Mouse (Mus musculus) R1 (cell line): ENCODE measurements around the gene Slc35a2.
A peak's percentile ranks its signal among the peaks of the same experiment; 100 is the strongest.

ENCODE experiments used
- DNase-seq: peaks from one replicate; pipeline ENCODE4 v3.0.0-alpha.2; 2018; ENCODE audit warnings: low read depth, low spot score

Slc35a2 gene

DNA sequence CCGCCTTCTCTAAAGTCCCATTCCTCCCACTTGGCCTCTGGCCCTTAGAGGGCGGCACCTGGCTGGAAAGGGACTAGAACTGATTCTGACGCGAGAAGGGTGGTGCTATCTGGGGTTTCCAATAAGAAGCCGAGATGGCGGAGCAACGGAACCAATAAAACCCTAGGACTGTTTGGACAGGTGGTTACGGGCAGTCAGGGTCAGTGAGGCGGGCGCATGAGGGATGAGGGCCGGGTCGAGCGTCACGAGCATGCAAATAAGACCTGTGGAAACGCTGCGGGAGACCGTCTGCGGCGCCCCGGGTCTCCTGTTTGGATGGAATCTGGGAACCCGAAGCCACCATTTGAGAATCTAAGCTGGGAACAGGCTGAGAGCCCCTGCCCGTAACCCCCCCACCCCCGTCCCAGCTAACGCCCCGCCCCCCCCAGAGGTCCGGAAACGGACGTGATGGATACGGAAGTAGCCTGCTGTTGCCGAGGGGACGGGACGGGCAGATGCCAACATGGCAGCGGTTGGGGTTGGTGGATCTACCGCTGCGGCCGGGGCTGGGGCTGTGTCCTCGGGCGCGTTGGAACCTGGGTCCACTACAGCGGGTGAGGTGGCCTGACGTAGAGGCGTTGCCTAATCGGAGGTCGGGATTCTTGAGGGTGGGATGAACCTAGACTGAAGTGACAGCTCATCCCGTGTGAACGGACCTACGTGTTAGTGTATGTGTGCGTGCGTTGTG, at the start of gene Slc35a2:
TSS of gene Slc35a2 (plus strand) at position 188 of the 727 bp plus-strand sequence.
- peak; percentile 94 for DNase-seq

DNA sequence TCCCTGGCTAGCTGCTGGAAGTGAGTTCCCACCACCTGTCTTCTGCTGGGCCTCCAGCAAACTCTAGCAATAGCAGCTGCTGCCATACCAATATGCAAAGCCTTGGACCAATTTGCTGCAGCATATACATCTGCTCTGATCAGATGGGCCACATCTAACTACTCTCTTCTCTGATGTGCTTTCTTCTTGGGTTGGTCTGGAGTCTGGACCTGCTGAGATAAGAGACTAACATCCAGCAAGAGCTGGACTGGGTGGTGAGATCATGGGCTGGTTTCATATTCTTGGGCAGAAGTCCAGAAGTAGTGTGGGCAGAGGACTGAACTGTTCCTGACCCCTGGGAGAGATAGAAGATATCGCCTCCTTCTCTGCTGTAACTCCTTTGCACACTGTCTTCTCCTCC, 46.7 kb upstream of the Slc35a2 start:
- no peak for DNase-seq

GRCm38 (mm10) chrX:7840842-7841162, 43.0 kb upstream of the Slc35a2 start:
- DNase-seq, result no peak

DNA sequence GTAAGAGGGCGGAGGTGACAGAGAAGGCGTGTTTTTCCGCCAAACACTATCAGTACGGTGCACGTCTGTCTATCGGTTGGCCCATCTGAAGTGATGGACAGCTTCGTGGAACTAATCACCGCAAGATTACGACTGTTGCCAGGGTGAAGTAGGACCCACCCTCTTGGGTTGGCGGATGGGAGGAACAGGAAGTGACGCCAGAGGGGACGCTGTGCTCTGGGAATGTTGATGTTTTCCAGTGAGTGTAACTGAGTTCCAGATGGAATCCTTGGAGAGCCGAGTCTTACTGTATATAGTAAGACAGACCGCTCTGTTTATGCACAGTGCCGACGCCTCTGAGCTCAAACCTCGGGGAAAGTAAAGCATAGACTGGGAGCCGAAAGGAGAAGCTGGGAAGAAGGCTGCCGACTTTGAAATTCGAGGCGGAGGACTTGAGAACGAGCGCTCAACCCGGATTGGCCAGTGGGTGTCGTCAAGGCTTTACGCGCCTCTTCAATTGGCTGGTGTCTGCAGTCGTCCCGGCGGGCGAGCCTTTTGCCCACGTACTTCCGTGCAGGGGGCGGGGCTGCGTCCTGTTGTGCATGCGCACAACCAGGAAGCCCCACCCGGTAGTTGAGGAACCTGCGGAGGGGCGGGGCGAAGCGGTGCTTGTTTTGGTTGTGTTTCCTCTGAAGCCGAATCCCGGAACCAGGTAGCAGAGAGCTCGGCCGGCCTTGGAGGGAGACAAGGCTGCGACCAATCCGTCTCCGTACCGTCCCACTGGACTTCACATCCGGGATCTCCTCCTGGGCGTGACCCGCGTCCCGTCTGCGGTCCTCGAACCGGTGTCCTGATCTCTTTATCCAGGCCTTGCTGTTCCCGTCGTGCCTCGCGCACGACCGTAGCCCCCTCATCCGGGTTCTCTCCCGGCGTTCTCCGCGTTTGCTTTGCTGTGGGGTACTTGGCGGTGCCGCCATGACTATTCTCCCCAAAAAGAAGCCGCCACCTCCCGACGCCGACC, 42.4 kb upstream of the Slc35a2 start, which contains the start of gene Otud5:
TSS of gene Otud5 (plus strand) at position 202 of the 1,000 bp plus-strand sequence.
- peak; percentile 98 for DNase-seq

DNA sequence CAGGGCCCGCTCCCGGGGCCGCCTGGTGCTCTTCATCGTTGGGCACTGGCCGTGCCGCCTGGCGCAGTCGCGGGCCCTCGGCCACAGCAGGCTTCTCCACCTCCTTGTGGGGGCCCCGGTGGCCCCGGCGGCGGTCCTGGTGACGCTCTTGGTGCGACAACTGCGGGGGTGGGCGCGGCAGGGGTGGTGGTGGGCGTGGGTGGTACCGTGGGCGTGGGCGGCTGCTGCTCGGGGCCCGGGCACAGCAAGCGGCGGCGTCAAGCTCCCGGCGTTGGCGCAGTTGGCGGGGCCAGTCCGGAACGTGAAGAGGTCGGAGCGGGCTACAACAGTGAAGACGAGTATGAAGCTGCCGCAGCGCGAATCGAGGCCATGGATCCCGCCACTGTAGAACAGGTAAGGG, 41.5 kb upstream of the Slc35a2 start:
- no peak for DNase-seq

- no peak for DNase-seq
Observed at GRCm38 (mm10) chrX:7847845-7848244, 36.0 kb upstream of the Slc35a2 start.

DNA sequence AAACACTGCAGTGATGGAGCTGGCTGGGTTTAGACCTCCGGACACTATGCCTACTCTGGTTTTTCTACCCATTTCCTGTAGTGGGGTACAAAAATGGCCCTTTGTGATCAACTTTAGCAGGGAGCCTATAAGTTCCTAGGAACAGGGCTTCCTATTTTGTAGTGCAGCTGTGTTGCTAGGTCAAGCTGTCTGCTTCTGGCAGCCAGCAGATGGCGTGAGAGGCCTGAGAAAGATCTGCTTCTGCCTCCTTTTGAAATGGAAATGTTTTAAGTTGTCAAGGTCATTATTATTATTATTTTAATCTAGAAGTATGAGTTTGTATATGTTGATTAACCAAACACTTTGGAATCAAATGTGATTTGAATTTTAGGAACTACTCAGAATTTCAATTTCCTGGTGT, 29.2 kb upstream of the Slc35a2 start:
- peak; percentile 49 for DNase-seq

GRCm38 (mm10) chrX:7859191-7859753, 24.6 kb upstream of the Slc35a2 start:
- DNase-seq, result no peak

DNA sequence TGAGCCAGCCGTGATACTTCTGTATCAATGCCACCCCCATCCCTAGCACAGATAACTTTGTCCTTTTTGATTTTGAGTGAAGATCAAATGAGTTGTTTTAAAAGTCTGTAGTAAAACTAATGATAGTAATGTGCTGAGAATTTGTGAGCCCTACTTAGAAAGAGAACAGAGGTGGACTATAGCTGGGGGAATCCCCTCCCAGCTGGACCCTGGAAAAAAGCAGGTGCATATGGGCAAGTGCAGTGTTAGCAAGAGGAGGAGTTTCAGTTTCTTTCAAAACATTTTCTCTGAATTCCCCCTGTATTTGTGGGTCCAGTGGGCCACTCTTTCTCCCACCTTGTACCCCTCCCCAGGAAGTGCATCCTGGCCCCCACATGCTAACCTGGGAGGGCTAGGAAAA, 20.6 kb upstream of the Slc35a2 start:
- no peak for DNase-seq

DNA sequence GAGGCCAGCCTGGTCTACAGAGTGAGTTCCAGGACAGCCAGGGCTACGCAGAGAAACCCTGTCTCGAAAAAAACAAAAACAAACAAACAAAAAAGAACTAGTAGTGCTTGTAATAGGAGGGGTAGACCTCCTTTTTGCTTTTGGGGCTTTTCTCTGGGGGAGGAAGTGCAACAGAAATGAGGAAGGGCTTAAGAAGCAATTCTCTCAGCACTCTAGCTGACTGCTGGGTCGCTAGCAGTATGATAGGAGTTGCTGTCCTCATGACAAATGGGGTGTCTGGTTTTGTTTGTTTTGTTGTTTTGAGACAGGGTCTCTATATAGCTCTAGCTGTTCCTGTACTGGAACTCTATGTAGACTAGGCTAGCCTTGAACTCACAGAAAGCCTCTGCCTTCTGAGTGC, 19.3 kb upstream of the Slc35a2 start:
- DNase-seq, result no peak

- DNase-seq, result no peak
Observed at GRCm38 (mm10) chrX:7865343-7865742, 18.5 kb upstream of the Slc35a2 start.

DNA sequence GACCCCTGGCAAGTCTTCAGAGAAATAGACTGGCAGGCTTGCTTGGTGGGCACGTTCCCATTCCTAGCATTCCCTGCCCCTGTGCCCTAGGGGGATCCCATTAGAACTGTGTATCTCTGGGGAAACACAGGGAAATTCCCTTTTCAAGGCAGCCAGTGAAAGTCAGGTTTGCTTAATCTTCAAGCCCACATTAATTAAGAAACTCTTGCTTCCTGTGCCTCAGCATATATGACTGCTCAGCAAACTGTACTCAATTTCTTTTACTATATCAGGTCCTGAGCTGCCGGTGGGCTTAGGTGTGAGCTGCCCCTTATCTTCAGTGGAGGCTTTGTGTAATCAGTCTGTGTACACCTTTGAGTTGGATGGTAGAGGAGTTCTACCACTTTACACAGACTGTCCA, 18.0 kb upstream of the Slc35a2 start:
- DNase-seq, result no peak

DNA sequence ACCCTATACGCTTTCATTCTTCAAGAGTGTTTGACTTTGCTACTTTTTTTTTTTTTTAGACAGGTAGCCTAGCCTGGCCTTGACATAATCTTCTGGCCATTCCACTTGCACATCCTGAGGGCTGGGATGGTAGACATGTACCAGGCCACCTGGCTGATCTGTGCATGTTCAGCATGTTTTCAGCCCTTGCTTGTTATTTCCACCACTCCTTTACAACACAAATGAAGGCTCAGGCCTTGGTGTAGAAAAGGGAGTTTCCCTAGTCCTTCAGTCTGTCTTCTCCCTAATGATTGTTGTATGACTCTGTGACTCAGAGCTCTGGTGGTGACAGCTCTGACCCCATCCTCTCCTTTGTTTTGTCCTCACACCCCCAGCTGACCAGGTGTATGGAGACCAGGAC, 16.7 kb upstream of the Slc35a2 start:
- DNase-seq, result no peak

GRCm38 (mm10) chrX:7868506-7868905, 15.3 kb upstream of the Slc35a2 start:
- peak; percentile 35 for DNase-seq

DNA sequence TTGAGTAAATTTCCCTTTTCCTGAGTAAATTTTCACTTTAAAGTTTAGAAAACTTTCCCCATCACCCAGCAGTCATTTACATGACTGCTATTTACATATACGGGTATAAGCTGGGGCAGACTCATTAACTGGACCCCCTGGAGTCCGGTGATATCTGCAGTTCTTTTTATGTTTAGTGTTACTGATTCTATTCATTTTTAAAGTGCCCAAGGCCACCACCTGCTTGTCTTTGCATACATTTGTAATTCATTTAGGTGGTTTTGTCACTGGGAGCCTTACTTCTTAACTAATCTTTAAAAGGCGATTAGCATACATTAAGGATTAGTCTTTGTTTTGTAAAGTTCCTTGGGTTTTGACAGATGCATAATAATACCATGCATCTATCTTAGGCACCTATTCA, 14.0 kb upstream of the Slc35a2 start:
- peak; percentile 82 for DNase-seq

GRCm38 (mm10) chrX:7878007-7878419, 5.8 kb upstream of the Slc35a2 start, which contains the start of gene Pim2:
Pim2 (plus strand) TSS chrX:7878262.
- DNase-seq, result peak; percentile 94

DNA sequence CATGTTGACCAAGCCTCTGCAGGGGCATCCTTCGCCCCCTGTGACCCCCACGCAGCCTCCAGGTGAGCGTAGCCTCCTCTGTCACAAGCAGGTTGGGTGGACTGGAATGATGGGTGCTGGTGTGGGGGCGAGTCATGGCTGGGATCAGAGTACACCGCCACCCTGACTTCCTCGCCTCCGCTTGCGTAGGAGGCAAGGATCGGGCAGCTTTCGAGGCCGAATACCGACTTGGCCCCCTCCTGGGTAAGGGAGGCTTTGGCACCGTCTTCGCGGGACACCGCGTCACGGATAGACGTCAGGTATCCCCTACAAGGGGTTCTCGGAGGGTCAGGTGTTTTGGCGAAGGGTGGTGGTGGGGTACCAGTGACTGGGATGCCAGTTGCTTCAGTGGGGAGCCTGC, 5.3 kb upstream of the Slc35a2 start:
- no peak for DNase-seq

DNA sequence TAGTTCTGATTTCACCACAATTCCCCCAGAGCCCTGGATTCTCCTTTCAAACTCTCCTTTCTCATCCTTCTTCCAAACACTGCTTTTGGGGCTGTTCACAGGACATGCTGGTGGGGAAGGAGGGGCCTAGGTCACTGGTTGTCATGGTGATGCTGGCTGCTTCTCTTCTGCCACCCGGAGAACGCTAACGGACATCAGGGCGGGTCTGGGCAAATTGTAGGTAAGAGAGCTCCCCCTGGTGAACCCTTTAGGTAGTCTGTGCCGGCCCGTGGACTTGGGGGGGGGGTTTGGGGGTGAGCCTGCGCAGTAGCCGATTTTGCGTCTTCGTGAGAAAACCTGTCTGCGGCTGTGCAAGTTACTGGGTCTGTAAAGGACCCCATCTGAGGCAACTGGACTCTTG, 4.0 kb upstream of the Slc35a2 start:
- DNase-seq, result peak; percentile 93

DNA sequence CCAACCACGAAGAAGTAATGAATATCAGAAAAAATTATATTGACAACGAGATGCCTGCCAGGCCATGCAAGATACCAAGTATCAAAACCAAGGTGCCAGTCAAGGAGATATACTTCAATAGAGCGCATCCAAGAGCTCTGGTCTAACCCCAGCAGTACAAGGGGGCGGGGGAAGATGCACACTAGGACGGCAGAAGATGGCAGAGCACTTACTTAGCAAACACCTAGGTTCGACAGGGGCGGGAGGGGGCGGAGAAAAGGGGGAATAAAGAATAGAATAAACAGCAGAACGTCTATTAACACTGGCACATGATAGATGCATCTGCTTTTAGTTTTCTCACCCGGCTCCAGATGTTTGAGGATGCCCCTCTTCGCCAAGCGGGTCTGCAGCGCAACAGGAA, 14.4 kb downstream of the Slc35a2 start:
- peak; percentile 20 for DNase-seq

DNA sequence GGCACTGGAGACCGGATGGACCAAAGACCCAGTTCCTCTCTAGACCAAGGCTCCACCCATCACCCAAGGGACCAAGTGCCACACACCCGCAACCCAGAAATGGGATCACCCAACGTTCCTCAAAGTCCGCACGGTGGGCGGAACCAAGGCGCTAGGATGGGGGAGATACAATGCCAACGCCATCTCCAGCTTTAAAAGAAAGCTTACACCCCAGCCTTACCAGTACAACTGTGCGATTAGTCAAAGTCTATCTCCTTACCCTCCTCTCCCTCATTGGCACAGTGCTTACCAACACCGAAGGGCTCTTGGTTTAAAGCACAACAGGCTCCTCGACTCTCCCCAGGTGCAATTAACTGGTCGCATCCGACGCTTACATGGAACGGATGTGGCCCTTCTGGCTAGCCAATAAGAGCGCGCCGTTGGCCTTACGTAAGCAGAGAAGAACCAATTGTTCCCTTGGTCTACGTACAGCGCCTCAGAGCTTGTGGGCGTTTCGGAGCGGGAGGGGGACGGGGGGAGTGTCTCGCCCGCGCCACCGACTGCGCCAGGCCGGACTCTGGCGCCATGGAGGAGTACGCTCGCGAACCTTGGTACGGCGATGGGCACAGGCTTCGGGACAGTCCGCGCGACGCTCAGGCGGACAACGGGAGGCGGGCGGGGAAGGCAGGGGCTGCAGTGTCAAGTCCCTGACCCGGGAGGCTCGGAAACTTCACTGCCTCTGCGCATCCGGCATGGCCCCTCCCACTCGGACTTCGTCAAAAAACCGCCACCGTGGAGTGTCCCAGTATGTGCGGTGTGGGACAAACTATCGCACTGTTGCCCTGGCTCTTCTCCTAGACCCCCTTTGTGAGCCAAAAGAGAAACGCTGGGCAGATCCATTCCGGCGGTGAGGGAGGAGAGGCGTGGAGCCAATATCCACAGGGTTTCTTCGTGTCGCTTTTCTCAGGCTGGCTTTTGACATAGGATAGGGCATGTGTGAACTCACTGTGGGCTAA, 15.3 kb downstream of the Slc35a2 start, which contains the start of the genes Pqbp1 and Timm17b:
TSS of gene Pqbp1 (minus strand) at position 390 of the 995 bp plus-strand sequence.
TSS of gene Timm17b (plus strand) at position 478 of the 995 bp plus-strand sequence.
- DNase-seq, result peak; percentile 98

- DNase-seq, result no peak
Observed at GRCm38 (mm10) chrX:7904441-7904840, 20.6 kb downstream of the Slc35a2 start.
